Mouse (Mus musculus): ENCODE data around the gene Rap1a. TPM values are rescaled to one million over a fixed set of nuclear protein-coding genes. Genes with fewer than 3 reads are reported as not detected.

The Rap1a gene
- total RNA-seq, 2 experiments from 2014 or later = 128 to 151 TPM

- no peak for ATAC-seq (replicated peaks; ENCODE audit: poor library complexity)
Measured at GRCm38 (mm10) chr3:105695476-105696386, 105.4 kb downstream of the Rap1a start.

- ATAC-seq (replicated peaks; ENCODE audit: poor library complexity) = no peak
Measured at GRCm38 (mm10) chr3:105693327-105694080, 107.6 kb downstream of the Rap1a start.

GRCm38 (mm10) chr3:105688536-105688935 lies 112.6 kb downstream of the Rap1a start:
- ATAC-seq (replicated peaks; ENCODE audit: poor library complexity) = no peak

DNA sequence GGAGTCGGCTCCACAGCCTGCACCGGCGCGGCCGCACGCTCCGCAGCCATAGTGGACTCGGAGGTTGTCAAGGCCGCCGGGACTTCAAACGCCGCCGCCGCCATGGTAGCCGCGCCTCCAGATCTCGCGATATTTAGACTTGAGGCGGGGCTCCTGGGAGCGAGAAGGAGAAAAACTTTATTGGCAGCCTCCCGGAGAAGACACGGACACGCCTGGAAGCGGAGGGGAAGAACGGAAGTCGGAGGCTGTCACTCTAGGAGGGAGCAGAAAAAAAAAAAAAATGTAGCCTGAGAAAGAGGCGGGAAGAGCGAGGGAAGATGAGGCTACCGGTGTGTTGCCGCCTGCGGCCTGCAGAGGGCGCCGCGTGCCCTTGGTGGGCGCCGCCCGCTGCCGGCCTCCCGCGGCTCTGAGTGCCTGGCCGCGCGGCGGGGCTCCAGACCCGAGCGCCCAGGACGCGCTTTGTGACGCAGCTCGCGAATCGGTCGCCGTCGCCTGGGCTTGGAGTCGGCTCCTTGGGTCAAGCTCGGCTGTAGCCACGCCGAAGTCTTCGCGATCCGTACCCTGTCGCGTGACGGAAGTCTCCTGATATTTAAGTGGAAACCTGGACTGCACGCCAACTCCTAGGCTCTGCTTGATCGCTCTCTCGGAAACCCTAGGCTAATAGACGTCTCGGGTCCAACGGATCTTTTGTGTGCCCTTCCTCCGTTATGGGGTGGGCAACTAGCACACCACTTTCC lies 113.6 kb downstream of the Rap1a start, which contains the start of gene Ddx20:
Ddx20 (minus strand) TSS at position 251 of the 737 bp plus-strand sequence.
- peak; percentile 93 for ATAC-seq (replicated peaks; ENCODE audit: poor library complexity)

GRCm38 (mm10) chr3:105686394-105687323 lies 114.5 kb downstream of the Rap1a start:
- ATAC-seq (replicated peaks; ENCODE audit: poor library complexity) = no peak

GRCm38 (mm10) chr3:105680346-105680745 lies 120.8 kb downstream of the Rap1a start:
- ATAC-seq (replicated peaks; ENCODE audit: poor library complexity) = no peak

Other genes with a start within 250 kb of the Rap1a start
- gene Ddx20, start 113.8 kb downstream of the Rap1a start, total RNA-seq (2015) = 23.4 and 30.4 TPM in 2 replicates
- gene Ddx20, start 113.8 kb downstream of the Rap1a start, total RNA-seq (2017) = 51.9 and 57.7 TPM in 2 replicates
- 0.05 TPM in 1 of 2 replicates, not detected in the other for gene Inka2, start 96.7 kb downstream of the Rap1a start, total RNA-seq (2015)
- gene Inka2, start 96.7 kb downstream of the Rap1a start, total RNA-seq (2017) = 0.17 TPM in 1 of 2 replicates, not detected in the other
- 0.81 and 1.4 TPM in 2 replicates for gene Adora3, start 69.5 kb upstream of the Rap1a start, total RNA-seq (2015)
- gene Adora3, start 69.5 kb upstream of the Rap1a start, total RNA-seq (2017) = 0.20 TPM in 1 of 2 replicates, not detected in the other
- 0.71 and 1.8 TPM in 2 replicates for gene Tmigd3, start 69.6 kb upstream of the Rap1a start, total RNA-seq (2015)
- 0.33 and 2.2 TPM in 2 replicates for gene Tmigd3, start 69.6 kb upstream of the Rap1a start, total RNA-seq (2017)
- gene I830077J02Rik, start 131.3 kb upstream of the Rap1a start, total RNA-seq (2015) = 33.1 and 45.9 TPM in 2 replicates
- 19.2 and 22.3 TPM in 2 replicates for gene I830077J02Rik, start 131.3 kb upstream of the Rap1a start, total RNA-seq (2017)
- gene Wdr77, start 158.0 kb upstream of the Rap1a start, total RNA-seq (2015) = 58.5 and 68.7 TPM in 2 replicates
- gene Wdr77, start 158.0 kb upstream of the Rap1a start, total RNA-seq (2017) = 37.6 and 39.1 TPM in 2 replicates
- gene Atp5f1, start 158.8 kb upstream of the Rap1a start, total RNA-seq (2015) = 472 and 511 TPM in 2 replicates
- 494 and 515 TPM in 2 replicates for gene Atp5f1, start 158.8 kb upstream of the Rap1a start, total RNA-seq (2017)
- 4.0 and 4.5 TPM in 2 replicates for gene Ovgp1, start 172.4 kb upstream of the Rap1a start, total RNA-seq (2015)
- gene Ovgp1, start 172.4 kb upstream of the Rap1a start, total RNA-seq (2017) = 1.4 and 1.5 TPM in 2 replicates
- gene Pifo, start 213.3 kb upstream of the Rap1a start, total RNA-seq (2015) = not detected in 2 replicates
- gene Pifo, start 213.3 kb upstream of the Rap1a start, total RNA-seq (2017) = not detected in 2 replicates
- gene Chil5, start 231.5 kb upstream of the Rap1a start, total RNA-seq (2015) = 0.89 TPM in 1 of 2 replicates, not detected in the other
- gene Chil5, start 231.5 kb upstream of the Rap1a start, total RNA-seq (2017) = 0.24 and 0.92 TPM in 2 replicates

Measured in megakaryocyte progenitor cell, adult 5-6 weeks (primary cell).